Mouse (Mus musculus) right cerebral cortex, postnatal 4 days (tissue): Measurements from ENCODE around the gene Acot5.
"Not testable (repeated sequence)": the region's sequence is repeated elsewhere in the genome, so short reads cannot be mapped to it uniquely, and the experiment has no call there.

Source experiments
- DNase-seq: peaks from one replicate; pipeline ENCODE4 v3.0.0-alpha.2; 2022

Acot5 gene

GRCm38 (mm10) chr12:84068986-84069385, at the start of gene Acot5:
Acot5 (plus strand) TSS chr12:84069325.
- no peak for DNase-seq

GRCm38 (mm10) chr12:84020528-84020927, 48.6 kb upstream of the Acot5 start:
- not testable (repeated sequence) for DNase-seq

GRCm38 (mm10) chr12:84022266-84022665, 46.9 kb upstream of the Acot5 start:
- DNase-seq = not testable (repeated sequence)

GRCm38 (mm10) chr12:84023052-84023745, 45.9 kb upstream of the Acot5 start:
- no peak for DNase-seq

GRCm38 (mm10) chr12:84025888-84026287, 43.2 kb upstream of the Acot5 start:
- DNase-seq = no peak

GRCm38 (mm10) chr12:84028328-84028727, 40.8 kb upstream of the Acot5 start:
- DNase-seq = not testable (repeated sequence)

GRCm38 (mm10) chr12:84029043-84029442, 40.1 kb upstream of the Acot5 start:
- not testable (repeated sequence) for DNase-seq

- DNase-seq = peak; percentile 60
Measured at GRCm38 (mm10) chr12:84030659-84031332, 38.3 kb upstream of the Acot5 start.

- DNase-seq = no peak
Measured at GRCm38 (mm10) chr12:84032854-84033253, 36.3 kb upstream of the Acot5 start.

GRCm38 (mm10) chr12:84033302-84033701, 35.8 kb upstream of the Acot5 start:
- not testable (repeated sequence) for DNase-seq

- no peak for DNase-seq
Measured at GRCm38 (mm10) chr12:84034108-84034507, 35.0 kb upstream of the Acot5 start.

- peak; percentile 11 for DNase-seq
Measured at GRCm38 (mm10) chr12:84038241-84038640, 30.9 kb upstream of the Acot5 start, which contains the start of gene Acot4. Acot4 (plus strand) TSS chr12:84038379.

- DNase-seq = peak; percentile 27
Measured at GRCm38 (mm10) chr12:84038691-84039111, 30.4 kb upstream of the Acot5 start, which contains the start of gene Gm49366. Gm49366 (plus strand) TSS chr12:84038935.

GRCm38 (mm10) chr12:84042248-84042647, 26.9 kb upstream of the Acot5 start:
- DNase-seq = no peak

- no peak for DNase-seq
Measured at GRCm38 (mm10) chr12:84044045-84044444, 25.1 kb upstream of the Acot5 start.

GRCm38 (mm10) chr12:84046906-84047305, 22.2 kb upstream of the Acot5 start:
- DNase-seq = no peak

- DNase-seq = not testable (repeated sequence)
Measured at GRCm38 (mm10) chr12:84050744-84051143, 18.4 kb upstream of the Acot5 start.

- no peak for DNase-seq
Measured at GRCm38 (mm10) chr12:84051937-84052474, 17.1 kb upstream of the Acot5 start, which contains the start of gene Acot3. Acot3 (plus strand) TSS chr12:84052144.

- no peak for DNase-seq
Measured at GRCm38 (mm10) chr12:84052609-84053008, 16.5 kb upstream of the Acot5 start.

GRCm38 (mm10) chr12:84053173-84053572, 16.0 kb upstream of the Acot5 start:
- no peak for DNase-seq

- DNase-seq = no peak
Measured at GRCm38 (mm10) chr12:84053679-84054391, 15.3 kb upstream of the Acot5 start.

- DNase-seq = no peak
Measured at GRCm38 (mm10) chr12:84060946-84061345, 8.2 kb upstream of the Acot5 start.

GRCm38 (mm10) chr12:84062336-84062735, 6.8 kb upstream of the Acot5 start:
- no peak for DNase-seq
